Mouse (Mus musculus): Measurements from ENCODE around the gene Zfp108. TPM values are rescaled to one million over a fixed set of nuclear protein-coding genes. Genes with fewer than 3 reads are reported as not detected.
"Not testable (repeated sequence)": the region's sequence is repeated elsewhere in the genome, so short reads cannot be mapped to it uniquely, and the experiment has no call there.

Gene Zfp108
- total and polyA plus RNA-seq, 2 experiments from 2014 or later = 3.1 to 13.0 TPM

GRCm38 (mm10) chr7:24270288-24270672 lies 15.7 kb downstream of the Zfp108 start, which contains the start of gene Zfp93:
TSS of gene Zfp93 (plus strand) at chr7:24270420.
- Histone ChIP-seq H3K27me3 (ENCODE audit: insufficient read depth, low read length) (no peaks in the 10 kb centered on the region), H3K27ac (ENCODE audit: low read depth, low read length) (0 out of 2 replicates have a peak within 1 kb of the TSS, but pooled peaks have one; percentile 24), H3K9ac (peak within 1 kb of the TSS; percentile 60), H3K4me3 (ENCODE audit: low read depth, low read length) (peak within 1 kb of the TSS; percentile 48), H3K9me3 (ENCODE audit: low read length) (no peaks in the 10 kb centered on the region), H3K4me2 (ENCODE audit: low read depth) (peak within 1 kb of the TSS; percentile 78), H3K36me3 (ENCODE audit: insufficient read depth) (peaks cover 16% of the 10 kb centered on the region; the same call in 1 of the 2 replicates), H3K4me1 (ENCODE audit: insufficient read depth) (peaks cover 4% of the 10 kb centered on the region; the same call in 1 of the 2 replicates)
- ATAC-seq (peak; percentile 97), DNase-seq (peak; percentile 88)
- TF ChIP-seq CTCF (IDR thresholded peaks at IDR 0.05; ENCODE audit: low read depth) = no peak
- 2% methylated on average over 12 of the region's 12 CpGs for WGBS

- no peak for ATAC-seq
- DNase-seq = no peak
- peaks cover 19% of the 10 kb centered on the region; the same call in 1 of the 2 replicates for H3K36me3 ChIP-seq (ENCODE audit: insufficient read depth)
- H3K27me3 ChIP-seq (ENCODE audit: insufficient read depth, low read length) = no peaks in the 10 kb centered on the region
- WGBS = 94% methylated on average over 6 of the region's 6 CpGs
- H3K9me3 ChIP-seq (ENCODE audit: low read length) = no peaks in the 10 kb centered on the region
- no peak overlapping the region for H3K27ac ChIP-seq (ENCODE audit: low read depth, low read length)
- no peak overlapping the region for H3K4me2 ChIP-seq (ENCODE audit: low read depth)
- H3K4me1 ChIP-seq (ENCODE audit: insufficient read depth) = peaks cover 4% of the 10 kb centered on the region; the same call in 1 of the 2 replicates
- no peak overlapping the region for H3K9ac ChIP-seq
- H3K4me3 ChIP-seq (ENCODE audit: low read depth, low read length) = no peak overlapping the region
- TF ChIP-seq CTCF (IDR thresholded peaks at IDR 0.05; ENCODE audit: low read depth) = no peak
Measured at GRCm38 (mm10) chr7:24271191-24271590, 16.6 kb downstream of the Zfp108 start.

GRCm38 (mm10) chr7:24274456-24274855 lies 19.9 kb downstream of the Zfp108 start:
- DNase-seq = no peak
- Histone ChIP-seq H3K4me2 (ENCODE audit: low read depth) (no peak overlapping the region), H3K9ac (no peak overlapping the region), H3K4me1 (ENCODE audit: insufficient read depth) (peaks cover 4% of the 10 kb centered on the region; the same call in 1 of the 2 replicates), H3K36me3 (ENCODE audit: insufficient read depth) (peaks cover 23% of the 10 kb centered on the region; the same call in 1 of the 2 replicates), H3K4me3 (ENCODE audit: low read depth, low read length) (no peak overlapping the region), H3K27me3 (ENCODE audit: insufficient read depth, low read length) (no peaks in the 10 kb centered on the region), H3K27ac (ENCODE audit: low read depth, low read length) (no peak overlapping the region), H3K9me3 (ENCODE audit: low read length) (no peaks in the 10 kb centered on the region)
- no peak for TF ChIP-seq CTCF (IDR thresholded peaks at IDR 0.05; ENCODE audit: low read depth)
- WGBS = 95% methylated on average over 4 of the region's 4 CpGs
- ATAC-seq = no peak

GRCm38 (mm10) chr7:24278771-24279170 lies 24.2 kb downstream of the Zfp108 start:
- not testable (repeated sequence) for DNase-seq; H3K27ac ChIP-seq (ENCODE audit: low read depth, low read length); ATAC-seq; H3K27me3 ChIP-seq (ENCODE audit: insufficient read depth, low read length); H3K4me2 ChIP-seq (ENCODE audit: low read depth); H3K9me3 ChIP-seq (ENCODE audit: low read length); H3K4me3 ChIP-seq (ENCODE audit: low read depth, low read length); H3K4me1 ChIP-seq (ENCODE audit: insufficient read depth); H3K9ac ChIP-seq
- H3K36me3 ChIP-seq (ENCODE audit: insufficient read depth) = peaks cover 21% of the 10 kb centered on the region; the same call in 1 of the 2 replicates
- 85% methylated on average over 3 of the region's 3 CpGs for WGBS

GRCm38 (mm10) chr7:24280031-24280857 lies 25.6 kb downstream of the Zfp108 start:
- no peak overlapping the region for H3K4me3 ChIP-seq (ENCODE audit: low read depth, low read length)
- no peak; the same call in 1 of the 2 replicates for ATAC-seq

GRCm38 (mm10) chr7:24280858-24281145 lies 26.2 kb downstream of the Zfp108 start:
- Histone ChIP-seq H3K9ac (no peak overlapping the region), H3K36me3 (ENCODE audit: insufficient read depth) (0 out of 2 replicates have a peak, but pooled peaks cover 5% of the 10 kb centered on the region), H3K9me3 (ENCODE audit: low read length) (no peaks in the 10 kb centered on the region), H3K4me1 (ENCODE audit: insufficient read depth) (no peaks in the 10 kb centered on the region), H3K27me3 (ENCODE audit: insufficient read depth, low read length) (no peaks in the 10 kb centered on the region), H3K4me3 (ENCODE audit: low read depth, low read length) (no peak overlapping the region), H3K27ac (ENCODE audit: low read depth, low read length) (no peak overlapping the region), H3K4me2 (ENCODE audit: low read depth) (no peak overlapping the region)
- no peak for TF ChIP-seq CTCF (IDR thresholded peaks at IDR 0.05; ENCODE audit: low read depth)
- DNase-seq = no peak
- WGBS = 55% methylated on average over 4 of the region's 4 CpGs
- no peak for ATAC-seq

More at GRCm38 (mm10) chr7:24280031-24280857, 25.6 kb downstream of the Zfp108 start:
- H3K36me3 ChIP-seq (ENCODE audit: insufficient read depth) = peaks cover 7% of the 10 kb centered on the region; the same call in 1 of the 2 replicates
- WGBS = 66% methylated on average over 10 of the region's 10 CpGs
- H3K27me3 ChIP-seq (ENCODE audit: insufficient read depth, low read length) = no peaks in the 10 kb centered on the region
- DNase-seq = no peak
- no peak overlapping the region for H3K27ac ChIP-seq (ENCODE audit: low read depth, low read length)
- H3K9ac ChIP-seq = no peak overlapping the region
- H3K9me3 ChIP-seq (ENCODE audit: low read length) = no peaks in the 10 kb centered on the region
- H3K4me1 ChIP-seq (ENCODE audit: insufficient read depth) = no peaks in the 10 kb centered on the region
- H3K4me2 ChIP-seq (ENCODE audit: low read depth) = no peak overlapping the region
- no peak for TF ChIP-seq CTCF (IDR thresholded peaks at IDR 0.05; ENCODE audit: low read depth)

GRCm38 (mm10) chr7:24286090-24286489 lies 31.5 kb downstream of the Zfp108 start:
- no peak overlapping the region for H3K4me3 ChIP-seq (ENCODE audit: low read depth, low read length)
- no peak overlapping the region for H3K4me2 ChIP-seq (ENCODE audit: low read depth)
- DNase-seq = no peak
- ATAC-seq = no peak
- WGBS = 54% methylated on average over 4 of the region's 4 CpGs
- TF ChIP-seq CTCF (IDR thresholded peaks at IDR 0.05; ENCODE audit: low read depth) = no peak
- no peaks in the 10 kb centered on the region for H3K9me3 ChIP-seq (ENCODE audit: low read length)
- H3K27me3 ChIP-seq (ENCODE audit: insufficient read depth, low read length) = no peaks in the 10 kb centered on the region
- no peak overlapping the region for H3K9ac ChIP-seq
- H3K27ac ChIP-seq (ENCODE audit: low read depth, low read length) = no peak overlapping the region
- H3K36me3 ChIP-seq (ENCODE audit: insufficient read depth) = peaks cover 32% of the 10 kb centered on the region
- H3K4me1 ChIP-seq (ENCODE audit: insufficient read depth) = no peaks in the 10 kb centered on the region

Data from forebrain, postnatal 0 days (tissue).